Mouse (Mus musculus) heart, adult 8-10 months (tissue): ENCODE results near the gene Btbd9. TPM values are rescaled to one million over a fixed set of nuclear protein-coding genes. Genes with fewer than 3 reads are reported as not detected.

Source experiments
- DNase-seq: peaks from one replicate; pipeline ENCODE4 v3.0.0; 2022; ENCODE audit warnings: low spot score
- total RNA-seq, 4 experiments: library from RNA; stranded (reverse); gene quantifications; 2 replicates each; pipeline ENCODE4 v1.2.4; 2022

Btbd9 gene
- total RNA-seq, 4 experiments from 2014 or later, result 20.4 to 24.3 (median 22.5) TPM

GRCm38 (mm10) chr17:30182063-30182462 is 394.2 kb downstream of the Btbd9 start:
- no peak for DNase-seq

- no peak for DNase-seq
Measured at GRCm38 (mm10) chr17:30181554-30181953, 394.7 kb downstream of the Btbd9 start.

- no peak for DNase-seq
Measured at GRCm38 (mm10) chr17:30180197-30180596, 396.1 kb downstream of the Btbd9 start.

- DNase-seq, result no peak
Measured at GRCm38 (mm10) chr17:30178402-30178801, 397.9 kb downstream of the Btbd9 start.

GRCm38 (mm10) chr17:30177435-30177834 is 398.9 kb downstream of the Btbd9 start:
- DNase-seq, result no peak

Other genes starting within 250 kb of the Btbd9 start
- 1 to 10 TPM in 2 of 4 experiments, under 1 TPM in 2; 0.62 to 1.7 (median 1.0) TPM for gene Dnah8, start 47.9 kb upstream of the Btbd9 start, total RNA-seq
- gene Glo1, start 50.4 kb upstream of the Btbd9 start, total RNA-seq, result 100 to 1,000 TPM; 157 to 166 (median 162) TPM